Mouse (Mus musculus) ovary, postnatal 36 days (tissue): ENCODE data around the gene Dnajc3.

Experiments
- DNase-seq: peaks from one replicate; pipeline ENCODE4 v3.0.0; 2022; ENCODE audit warnings: low spot score, mixed read lengths

Dnajc3 gene

GRCm38 (mm10) chr14:118937533-118938492 is at the start of gene Dnajc3:
TSS of gene Dnajc3 (plus strand) at chr14:118937976.
- DNase-seq: peak; percentile 100

DNA sequence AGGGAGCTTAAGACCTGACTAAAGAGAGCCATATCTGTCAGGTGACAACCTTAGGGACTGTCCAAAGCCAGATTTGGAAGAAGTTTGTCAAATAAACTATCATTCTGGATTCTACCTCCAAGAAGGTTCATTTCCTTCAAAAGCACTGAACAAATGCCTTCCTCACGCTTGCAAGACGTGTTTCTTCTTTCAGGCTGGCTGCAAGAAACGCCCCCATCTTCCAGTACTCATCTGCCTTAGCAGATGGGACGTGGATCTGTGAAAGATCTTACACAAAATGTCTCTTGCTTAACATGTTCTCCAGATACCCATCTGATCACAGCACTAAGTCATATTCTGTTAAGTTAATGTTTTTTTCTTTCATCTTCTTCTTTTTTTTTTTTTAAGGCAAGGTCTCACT is 47.7 kb upstream of the Dnajc3 start:
- no peak for DNase-seq

DNA sequence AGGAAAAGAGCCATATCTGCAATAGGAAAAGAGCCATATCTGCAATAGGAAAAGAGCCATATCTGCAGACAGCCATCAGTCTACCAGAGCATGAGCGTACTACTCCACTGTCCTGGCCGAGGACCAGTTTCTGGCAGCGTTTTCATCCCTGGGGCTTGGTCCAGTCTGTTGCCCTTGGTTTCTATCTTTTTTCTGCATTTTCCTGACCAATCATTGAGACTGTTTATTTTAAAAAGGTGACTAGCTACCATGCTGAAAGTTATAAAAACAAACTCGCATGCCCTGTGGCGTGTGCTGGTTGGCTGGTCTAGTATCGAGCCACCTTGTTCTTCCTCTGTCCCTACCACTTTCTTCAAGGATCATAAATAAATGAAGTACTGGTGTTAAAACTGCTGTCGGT is 42.5 kb upstream of the Dnajc3 start:
- DNase-seq: peak; percentile 24

DNA sequence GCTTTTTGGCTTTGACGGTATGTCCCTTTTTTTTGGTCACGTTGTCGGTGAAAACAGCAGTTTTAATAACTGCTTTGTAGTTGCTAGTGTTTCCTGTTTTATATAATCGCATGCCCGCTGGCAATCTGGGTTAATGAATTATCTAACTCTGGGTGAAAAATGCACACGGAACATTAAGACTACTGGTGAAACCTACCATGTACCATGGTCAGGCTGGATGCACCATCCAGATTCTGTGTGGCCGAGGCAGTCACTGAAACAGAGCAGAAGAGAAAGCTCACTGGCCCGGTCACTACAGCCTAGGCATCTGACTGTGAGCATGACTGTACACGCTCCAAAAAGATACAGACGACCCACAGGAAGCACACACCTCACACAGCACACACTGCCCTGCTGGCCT is 42.1 kb upstream of the Dnajc3 start:
- no peak for DNase-seq

GRCm38 (mm10) chr14:118899940-118900339 is 37.8 kb upstream of the Dnajc3 start:
- no peak for DNase-seq

- no peak for DNase-seq
Measured at GRCm38 (mm10) chr14:118900911-118901310, 36.9 kb upstream of the Dnajc3 start.

DNA sequence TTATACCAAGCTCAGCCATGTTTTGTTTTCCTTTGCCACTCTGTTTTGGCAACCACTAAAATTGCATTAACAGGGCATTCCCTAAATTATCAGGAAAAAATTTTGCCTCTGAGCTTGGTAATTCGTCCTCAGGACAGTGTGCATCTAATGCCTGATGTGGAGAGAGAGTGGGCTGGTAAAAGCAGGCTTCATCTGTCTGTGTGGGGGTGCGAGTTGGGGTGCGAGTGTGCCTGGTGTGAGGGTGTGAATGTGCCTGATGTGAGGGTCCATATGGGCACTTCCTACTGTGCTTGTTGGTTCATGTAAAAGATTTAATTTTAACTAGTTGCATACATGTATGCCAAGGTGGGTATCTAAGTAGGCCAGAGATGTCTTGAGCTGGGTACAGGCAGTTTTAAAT is 34.4 kb upstream of the Dnajc3 start:
- no peak for DNase-seq

DNA sequence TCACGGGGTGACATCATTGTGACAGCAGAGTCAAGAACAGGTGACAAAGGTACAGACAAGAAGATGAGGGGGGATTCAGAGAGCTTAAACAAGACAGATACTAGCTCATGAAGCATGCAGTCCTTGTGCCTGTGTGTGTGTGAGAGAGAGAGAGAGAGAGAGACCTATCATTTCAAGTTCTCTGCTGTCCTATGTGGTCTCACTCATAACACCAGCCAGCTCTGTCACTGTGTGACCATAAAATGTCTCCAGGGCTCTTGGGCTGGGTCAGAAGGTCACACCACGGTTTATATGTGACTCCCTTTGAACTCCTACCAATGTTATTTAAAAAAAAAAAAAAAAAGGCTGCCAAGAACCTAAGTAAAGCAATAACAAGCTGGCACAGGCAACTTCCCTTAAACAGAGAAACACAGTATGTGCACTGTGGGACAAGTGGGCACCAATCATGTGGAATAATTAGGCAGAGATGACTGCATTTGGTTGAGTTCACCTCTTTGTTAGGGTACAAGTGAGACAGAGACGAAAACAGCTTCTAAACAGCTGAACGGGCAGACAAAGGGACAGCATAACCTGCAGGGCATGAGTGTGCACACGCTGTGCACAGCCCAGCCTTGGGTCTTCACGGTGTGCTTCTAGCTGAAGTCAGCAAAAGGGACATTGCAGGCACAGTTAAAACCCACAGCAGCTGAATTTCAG is 33.8 kb upstream of the Dnajc3 start:
- no peak for DNase-seq

- no peak for DNase-seq
Measured at GRCm38 (mm10) chr14:118907592-118907991, 30.2 kb upstream of the Dnajc3 start.

DNA sequence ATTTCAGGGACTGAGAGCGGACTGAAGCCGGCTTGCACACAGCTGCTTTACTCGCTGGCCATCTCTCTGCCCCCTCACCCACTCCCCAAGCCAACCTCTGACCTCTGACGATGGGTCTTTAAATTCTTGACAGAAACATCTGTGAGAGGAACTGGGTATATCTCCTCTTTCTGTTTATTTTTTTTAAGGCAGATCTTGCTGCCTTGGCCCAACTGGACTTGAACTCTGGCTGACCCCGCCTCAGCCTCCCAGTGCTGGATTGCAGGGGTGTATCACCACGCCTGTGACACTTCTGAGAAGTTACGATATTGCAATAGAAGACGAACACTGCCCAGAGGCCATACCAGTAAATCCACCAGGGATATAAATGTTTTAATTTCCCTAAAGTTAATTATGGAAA is 27.9 kb upstream of the Dnajc3 start:
- peak; percentile 38 for DNase-seq

GRCm38 (mm10) chr14:118910332-118911222 is 27.2 kb upstream of the Dnajc3 start:
- DNase-seq: peak; percentile 73

GRCm38 (mm10) chr14:118911521-118911920 is 26.3 kb upstream of the Dnajc3 start:
- DNase-seq: no peak

DNA sequence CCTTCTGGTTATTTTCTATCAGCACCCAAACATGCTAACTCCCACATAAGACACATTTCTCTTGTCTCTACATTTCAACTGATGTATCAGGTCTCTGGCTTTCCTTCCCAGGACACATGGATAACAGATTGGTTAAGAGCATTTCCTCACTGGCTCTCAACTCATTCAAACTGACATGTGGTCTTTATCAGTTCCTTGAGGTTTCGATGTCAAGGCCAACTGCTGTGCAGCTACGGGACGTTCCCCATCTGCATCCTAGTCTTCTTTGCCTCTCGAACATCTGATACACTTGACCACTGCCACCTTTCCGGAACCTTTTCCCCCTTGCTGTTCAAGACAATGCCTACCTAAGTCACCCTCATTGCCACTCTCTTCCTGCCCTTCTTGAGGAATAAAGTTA is 24.1 kb upstream of the Dnajc3 start:
- no peak for DNase-seq

- DNase-seq: no peak
Measured at GRCm38 (mm10) chr14:118919025-118919424, 18.8 kb upstream of the Dnajc3 start.

GRCm38 (mm10) chr14:118920654-118921053 is 17.1 kb upstream of the Dnajc3 start:
- DNase-seq: no peak

DNA sequence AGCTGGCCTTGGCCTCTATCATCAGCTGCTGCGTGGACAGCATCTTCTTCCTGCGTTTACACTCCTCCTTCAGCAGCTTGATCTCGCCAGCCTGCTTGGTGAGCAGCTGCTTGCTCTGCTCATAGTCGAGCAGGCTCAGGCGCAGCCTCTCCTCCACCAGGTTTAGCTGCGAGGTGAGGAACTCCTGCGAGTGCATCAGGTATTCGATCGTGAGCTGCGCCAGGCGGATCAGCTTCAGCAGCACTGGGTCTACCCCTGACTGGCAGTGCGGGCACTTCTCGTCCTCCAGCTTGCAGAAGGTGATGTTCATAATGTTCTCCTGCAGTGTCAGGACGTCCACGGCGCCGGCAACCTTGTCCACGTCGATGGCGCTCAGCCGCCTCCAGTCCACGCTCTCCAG is 15.5 kb upstream of the Dnajc3 start:
- no peak for DNase-seq

- peak; percentile 35 for DNase-seq
Measured at GRCm38 (mm10) chr14:118922667-118923184, 15.1 kb upstream of the Dnajc3 start.

GRCm38 (mm10) chr14:118924673-118925615 is 12.8 kb upstream of the Dnajc3 start, which contains the start of gene Dzip1:
TSS of gene Dzip1 (minus strand) at chr14:118925460.
- DNase-seq: peak; percentile 74

DNA sequence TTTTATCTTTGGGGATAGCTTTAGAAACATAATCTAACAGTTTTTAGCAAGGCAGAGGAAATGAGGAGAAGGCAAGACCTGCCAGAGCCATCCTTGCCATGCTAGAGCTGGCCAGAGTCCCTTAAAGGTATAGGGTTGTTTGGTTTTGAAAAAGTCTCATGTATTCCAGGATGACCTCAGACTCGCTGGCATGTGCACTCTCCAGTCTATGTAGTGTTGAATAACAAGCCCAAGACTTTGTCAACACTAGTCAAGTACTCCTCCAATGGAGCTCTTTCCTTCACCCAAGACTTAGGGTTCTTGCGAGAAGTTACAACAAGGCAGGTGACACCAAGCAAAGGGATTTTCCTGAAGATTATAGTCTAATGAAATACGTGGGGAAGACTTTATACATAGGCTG is 9.2 kb upstream of the Dnajc3 start:
- no peak for DNase-seq

- DNase-seq: no peak
Measured at GRCm38 (mm10) chr14:118929779-118930178, 8.0 kb upstream of the Dnajc3 start.

DNA sequence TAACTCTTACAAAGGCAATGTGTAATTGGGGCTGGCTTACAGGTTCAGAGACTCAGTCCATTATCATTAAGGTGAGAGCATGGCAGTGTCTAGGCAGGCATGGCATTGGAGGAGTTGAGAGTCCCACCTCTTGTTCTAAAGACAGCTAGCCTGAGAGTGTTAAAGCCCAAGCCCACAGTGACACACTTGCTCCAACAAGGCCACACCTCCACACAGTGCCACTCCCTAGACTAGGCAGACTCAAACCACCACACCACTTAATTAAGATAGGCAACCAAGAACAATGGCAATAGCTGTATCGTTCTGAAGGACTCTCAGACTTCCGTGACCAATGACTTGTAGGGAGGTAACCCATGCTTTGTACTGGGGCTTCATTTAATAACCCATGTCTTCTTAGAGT is 7.0 kb upstream of the Dnajc3 start:
- DNase-seq: no peak
